Comparison of ENCODE assay signal across 8 mouse cellular contexts in genomic region chr11:45943108-45943705, GRCm38 (mm10). TPM values are rescaled to one million over a fixed set of nuclear protein-coding genes. Genes with fewer than 3 reads are reported as not detected.
DNase-seq lines count a peak whose midpoint lies in the region; ATAC-seq lines count a peak whose summit lies in the region.

No protein-coding gene starts in this region.

- ATAC-seq in megakaryocyte, adult 5-6 weeks (ENCODE audit: poor library complexity, severe bottlenecking), result no peak
- no peak for ATAC-seq in hindbrain, embryonic 14.5 days (ENCODE audit: low FRiP score)
- ATAC-seq in liver, embryonic 12.5 days, result no peak
- no peak for ATAC-seq in stomach, embryonic 15.5 days (ENCODE audit: insufficient read depth, low FRiP score, low read depth)

- WGBS in hindbrain, embryonic 14.5 days, result 55% methylated on average over 7 of the region's 7 CpGs
- WGBS in liver, embryonic 12.5 days (ENCODE audit: insufficient replicate concordance), result 76% methylated on average over 7 of the region's 7 CpGs
- WGBS in stomach, embryonic 15.5 days, result 51% methylated on average over 7 of the region's 7 CpGs

- H3K4me3 ChIP-seq in megakaryocyte, embryonic 14.5 days (replicated peaks), result peak overlapping the region; percentile 99
- peak overlapping the region; percentile 92 for H3K4me3 ChIP-seq in hindbrain, embryonic 14.5 days (replicated peaks; ENCODE audit: low read length)
- peak overlapping the region; percentile 78 for H3K4me3 ChIP-seq in liver, embryonic 12.5 days
- H3K4me3 ChIP-seq in stomach, embryonic 15.5 days (replicated peaks), result peak overlapping the region; percentile 88

- no peaks in the 10 kb centered on the region for H3K27me3 ChIP-seq in megakaryocyte, embryonic 14.5 days (replicated peaks)
- no peaks in the 10 kb centered on the region for H3K27me3 ChIP-seq in hindbrain, embryonic 14.5 days (ENCODE audit: control insufficient read depth, insufficient read depth, low read length)
- H3K27me3 ChIP-seq in liver, embryonic 12.5 days (replicated peaks), result no peaks in the 10 kb centered on the region
- H3K27me3 ChIP-seq in stomach, embryonic 15.5 days (replicated peaks), result no peaks in the 10 kb centered on the region

- H3K36me3 ChIP-seq in megakaryocyte, embryonic 14.5 days (replicated peaks; ENCODE audit: low read length), result peaks cover 35% of the 10 kb centered on the region
- peaks cover 4% of the 10 kb centered on the region; the same call in 1 of the 2 replicates for H3K36me3 ChIP-seq in hindbrain, embryonic 14.5 days (replicated peaks; ENCODE audit: control insufficient read depth, insufficient read depth)
- peaks cover 15% of the 10 kb centered on the region for H3K36me3 ChIP-seq in liver, embryonic 12.5 days
- H3K36me3 ChIP-seq in stomach, embryonic 15.5 days, result 0 out of 2 replicates have a peak, but pooled peaks cover 4% of the 10 kb centered on the region

- H3K4me1 ChIP-seq in megakaryocyte, embryonic 14.5 days, result peaks cover 46% of the 10 kb centered on the region
- H3K4me1 ChIP-seq in hindbrain, embryonic 14.5 days (replicated peaks; ENCODE audit: control insufficient read depth, insufficient read depth, low read length), result peaks cover 22% of the 10 kb centered on the region; the same call in 1 of the 2 replicates
- peaks cover 23% of the 10 kb centered on the region for H3K4me1 ChIP-seq in liver, embryonic 12.5 days
- peaks cover 6% of the 10 kb centered on the region; the same call in 1 of the 2 replicates for H3K4me1 ChIP-seq in stomach, embryonic 15.5 days

- H3K27ac ChIP-seq in hindbrain, embryonic 14.5 days, result 0 out of 2 replicates have a peak overlapping the region, but pooled peaks have one; percentile 20
- H3K27ac ChIP-seq in liver, embryonic 12.5 days, result no peak overlapping the region
- no peak overlapping the region for H3K27ac ChIP-seq in stomach, embryonic 15.5 days

- H3K9ac ChIP-seq in hindbrain, embryonic 14.5 days, result peak overlapping the region; percentile 91
- peak overlapping the region; percentile 92 for H3K9ac ChIP-seq in liver, embryonic 12.5 days
- no peak overlapping the region for H3K9ac ChIP-seq in stomach, embryonic 15.5 days

- H3K4me2 ChIP-seq in hindbrain, embryonic 14.5 days (replicated peaks), result peak overlapping the region; percentile 84
- peak overlapping the region; percentile 94 for H3K4me2 ChIP-seq in liver, embryonic 12.5 days
- H3K4me2 ChIP-seq in stomach, embryonic 15.5 days, result peak overlapping the region; percentile 84

- DNase-seq in adrenal gland, adult 2 months, result peak; percentile 59
- no peak for DNase-seq in adrenal gland, postnatal 4 days (ENCODE audit: low spot score in 2 of 2)
- DNase-seq in hindbrain, embryonic 14.5 days (ENCODE audit: low spot score), result peak; percentile 35
- no peak for DNase-seq in embryo, embryonic 11 days

- H3K9me3 ChIP-seq in megakaryocyte, embryonic 14.5 days, result no peaks in the 10 kb centered on the region
- H3K9me3 ChIP-seq in hindbrain, embryonic 14.5 days (ENCODE audit: control insufficient read depth, low read length), result no peaks in the 10 kb centered on the region
- no peaks in the 10 kb centered on the region for H3K9me3 ChIP-seq in liver, embryonic 12.5 days (replicated peaks)
- no peaks in the 10 kb centered on the region for H3K9me3 ChIP-seq in stomach, embryonic 15.5 days

RNA-seq across cellular contexts. Expression of gene Lsm11, which starts 1.5 kb away (rescaled TPM):
- 10 to 100 TPM in 1 of 2 experiments, 1 to 10 TPM in 1; 7.0 to 19.1 TPM for total RNA-seq in adrenal gland, adult 2 months (2021)
- 4.8 and 6.9 TPM in 2 replicates for polyA plus RNA-seq in adrenal gland, adult 2 months (2012; rRNA removed)
- 10 to 100 TPM; 10.0 to 12.4 TPM for total RNA-seq in adrenal gland, postnatal 4 days (2021)
- polyA plus RNA-seq in megakaryocyte, embryonic 14.5 days (2012; ENCODE audit: insufficient read depth, low replicate concordance), result 16.9 and 61.8 TPM in 2 replicates
- total RNA-seq in megakaryocyte, adult 5-6 weeks (2015), result 4.1 and 5.8 TPM in 2 replicates
- total RNA-seq in megakaryocyte, adult 5-6 weeks (2017), result 2.8 and 2.9 TPM in 2 replicates
- polyA plus RNA-seq in hindbrain, embryonic 14.5 days (2014; fragmentation: Nextera tagmentation; extraction: Ambion mirVana), result 30.5 and 36.2 TPM in 2 replicates
- 6.4 and 6.6 TPM in 2 replicates for polyA plus RNA-seq in liver, embryonic 12.5 days (2016; fragmentation: Nextera tagmentation; extraction: Ambion mirVana)
- polyA plus RNA-seq in stomach, embryonic 15.5 days (2015; fragmentation: Nextera tagmentation; extraction: Ambion mirVana), result 6.1 and 7.6 TPM in 2 replicates

RNA-seq across cellular contexts. Expression of gene Thg1l, which starts 12.1 kb away (rescaled TPM):
- total RNA-seq in adrenal gland, adult 2 months (2021), result 10 to 100 TPM; 16.9 to 17.8 TPM
- polyA plus RNA-seq in adrenal gland, adult 2 months (2012; rRNA removed), result 3.4 and 4.6 TPM in 2 replicates
- 10 to 100 TPM; 21.2 to 21.3 TPM for total RNA-seq in adrenal gland, postnatal 4 days (2021)
- 4.1 TPM in 1 of 2 replicates, not detected in the other for polyA plus RNA-seq in megakaryocyte, embryonic 14.5 days (2012; ENCODE audit: insufficient read depth, low replicate concordance)
- 6.1 and 9.8 TPM in 2 replicates for total RNA-seq in megakaryocyte, adult 5-6 weeks (2015)
- 12.8 and 13.0 TPM in 2 replicates for total RNA-seq in megakaryocyte, adult 5-6 weeks (2017)
- polyA plus RNA-seq in hindbrain, embryonic 14.5 days (2014; fragmentation: Nextera tagmentation; extraction: Ambion mirVana), result 8.7 and 9.4 TPM in 2 replicates
- 10.2 and 11.0 TPM in 2 replicates for polyA plus RNA-seq in liver, embryonic 12.5 days (2016; fragmentation: Nextera tagmentation; extraction: Ambion mirVana)
- 11.2 and 11.8 TPM in 2 replicates for polyA plus RNA-seq in stomach, embryonic 15.5 days (2015; fragmentation: Nextera tagmentation; extraction: Ambion mirVana)

RNA-seq across cellular contexts. Expression of gene Sox30, which starts 36.9 kb away (rescaled TPM):
- total RNA-seq in adrenal gland, adult 2 months (2021), result under 1 TPM; 0.14 to 0.28 TPM
- 0.21 and 0.25 TPM in 2 replicates for polyA plus RNA-seq in adrenal gland, adult 2 months (2012; rRNA removed)
- total RNA-seq in adrenal gland, postnatal 4 days (2021), result under 1 TPM; 0.34 to 0.67 TPM
- polyA plus RNA-seq in megakaryocyte, embryonic 14.5 days (2012; ENCODE audit: insufficient read depth, low replicate concordance), result not detected in 2 replicates
- not detected in 2 replicates for total RNA-seq in megakaryocyte, adult 5-6 weeks (2015)
- not detected in 2 replicates for total RNA-seq in megakaryocyte, adult 5-6 weeks (2017)
- polyA plus RNA-seq in hindbrain, embryonic 14.5 days (2014; fragmentation: Nextera tagmentation; extraction: Ambion mirVana), result 0.08 and 0.09 TPM in 2 replicates
- 0.06 TPM in 2 replicates for polyA plus RNA-seq in liver, embryonic 12.5 days (2016; fragmentation: Nextera tagmentation; extraction: Ambion mirVana)
- 0.17 and 0.24 TPM in 2 replicates for polyA plus RNA-seq in stomach, embryonic 15.5 days (2015; fragmentation: Nextera tagmentation; extraction: Ambion mirVana)

Comparison
In these comparisons a context has a peak if more than half of its experiments do, and no peak if none do; other contexts are left out.
1. DNase-seq: peak in adrenal gland, adult 2 months (single experiment) and hindbrain, embryonic 14.5 days (single experiment); none in adrenal gland, postnatal 4 days (0 of 2) and embryo, embryonic 11 days (single experiment).
2. Peak in every context shown above with its lines, with median percentiles within 50 percentile points of each other: H3K4me3 ChIP-seq and H3K4me2 ChIP-seq.